Mouse (Mus musculus) MEL (cell line): ENCODE measurements around the gene Ccl9. TPM values are rescaled to one million over a fixed set of nuclear protein-coding genes. Genes with fewer than 3 reads are reported as not detected.

Source experiments
- DNase-seq: peaks from one replicate; pipeline ENCODE4 v3.0.0; 2011; ENCODE audit warnings: low read depth, low spot score
- H3K27ac ChIP-seq: 2 replicates; pipeline ENCODE4 v1.5.1; 2012; ENCODE audit warnings: low read depth, mild to moderate bottlenecking, control low read depth, low read length, moderate library complexity; ENCODE audit not compliant: control insufficient read depth
- H3K27me3 ChIP-seq, 2 experiments: fragments of 150-350 bp in 1 of 2; sonication (generic) in 1 of 2; 2 replicates each; pipeline ENCODE4 v1.6.1; 2012; ENCODE audit warnings: low read length in 2 of 2, mild to moderate bottlenecking in 2 of 2, improper control_type of control experiment in 1 of 2, moderate library complexity in 1 of 2; ENCODE audit not compliant: insufficient read depth in 2 of 2, control insufficient read depth in 1 of 2
- H3K36me3 ChIP-seq, 2 experiments: 2 replicates each; pipeline ENCODE4 v1.6.1; 2012 to 2014; ENCODE audit warnings: low read length in 2 of 2, improper control_type of control experiment in 1 of 2, inconsistent platforms in 1 of 2, mild to moderate bottlenecking in 1 of 2; ENCODE audit not compliant: insufficient read depth in 2 of 2, control insufficient read depth in 1 of 2
- H3K4me1 ChIP-seq, 2 experiments: fragments of 150-350 bp in 1 of 2; sonication (generic) in 1 of 2; 2 replicates each; pipeline ENCODE4 v1.6.1; 2012; ENCODE audit warnings: low read length in 2 of 2, improper control_type of control experiment in 1 of 2, mild to moderate bottlenecking in 1 of 2; ENCODE audit not compliant: insufficient read depth in 2 of 2, control insufficient read depth in 1 of 2
- H3K4me3 ChIP-seq, 2 experiments: fragments of 150-350 bp in 1 of 2; sonication (generic) in 1 of 2; 2 replicates each; pipeline ENCODE4 v1.5.1; 2012; ENCODE audit warnings: low read depth in 2 of 2, low read length in 2 of 2, mild to moderate bottlenecking in 2 of 2, moderate library complexity in 2 of 2, control low read depth in 1 of 2, improper control_type of control experiment in 1 of 2; ENCODE audit not compliant: control insufficient read depth in 1 of 2, insufficient read depth in 1 of 2
- H3K79me2 ChIP-seq: 2 replicates; pipeline ENCODE4 v1.6.1; 2012; ENCODE audit warnings: mild to moderate bottlenecking, low read length, moderate library complexity; ENCODE audit not compliant: control insufficient read depth, poor library complexity, insufficient read depth
- H3K9ac ChIP-seq: 2 replicates; pipeline ENCODE4 v1.6.1; 2012; ENCODE audit warnings: low read depth, mild to moderate bottlenecking, control low read depth, low read length, moderate library complexity; ENCODE audit not compliant: control insufficient read depth, poor library complexity, severe bottlenecking
- H3K9me3 ChIP-seq: fragments of 150-350 bp; sonication (generic); replicated peaks from 2 replicates; pipeline ENCODE4 v1.6.1; 2012; ENCODE audit warnings: mild to moderate bottlenecking, low read length, improper control_type of control experiment, moderate library complexity; ENCODE audit not compliant: insufficient read depth
- CTCF ChIP-seq, 3 experiments: IDR thresholded peaks in 2 of 3; conservative IDR thresholded peaks in 1 of 3; 2 replicates each; pipeline ENCODE4 v1.5.1; 2011 to 2012; ENCODE audit warnings: low read length in 3 of 3, low read depth in 2 of 3, mild to moderate bottlenecking in 2 of 3, improper control_type of control experiment in 1 of 3, inconsistent platforms in 1 of 3, mixed read lengths in 1 of 3, moderate library complexity in 1 of 3; ENCODE audit not compliant: control insufficient read depth in 1 of 3, insufficient read depth in 1 of 3, poor library complexity in 1 of 3, severe bottlenecking in 1 of 3
- ELF1 ChIP-seq: IDR thresholded peaks from 2 replicates; pipeline ENCODE4 v1.6.1; 2014; ENCODE audit warnings: low read depth, mild to moderate bottlenecking, inconsistent platforms, low read length, improper control_type of control experiment, moderate library complexity
- GABPA ChIP-seq: IDR thresholded peaks from 2 replicates; pipeline ENCODE4 v1.6.1; 2012; ENCODE audit warnings: low read depth, mild to moderate bottlenecking, inconsistent platforms, low read length, improper control_type of control experiment, moderate library complexity
- HCFC1 ChIP-seq: IDR thresholded peaks from 2 replicates; pipeline ENCODE4 v1.6.1; 2012; ENCODE audit warnings: low read depth, mild to moderate bottlenecking, inconsistent platforms, low read length, improper control_type of control experiment, moderate library complexity
- MAX ChIP-seq: IDR thresholded peaks from 2 replicates; pipeline ENCODE4 v1.6.1; 2011; ENCODE audit warnings: low read length, improper control_type of control experiment
- MAZ ChIP-seq: IDR thresholded peaks from 2 replicates; pipeline ENCODE4 v1.6.1; 2012; ENCODE audit warnings: low read depth, mild to moderate bottlenecking, inconsistent platforms, low read length, improper control_type of control experiment
- MXI1 ChIP-seq: IDR thresholded peaks from 2 replicates; pipeline ENCODE4 v1.6.1; 2011; ENCODE audit warnings: mild to moderate bottlenecking, low read depth, low read length, improper control_type of control experiment
- MYC ChIP-seq: IDR thresholded peaks from 2 replicates; pipeline ENCODE4 v1.6.1; 2011; ENCODE audit warnings: low read depth, mild to moderate bottlenecking, low read length, improper control_type of control experiment, moderate library complexity
- NRF1 ChIP-seq: IDR thresholded peaks from 2 replicates; pipeline ENCODE4 v1.6.1; 2014; ENCODE audit warnings: low read depth, mild to moderate bottlenecking, inconsistent platforms, low read length, improper control_type of control experiment, moderate library complexity; ENCODE audit not compliant: poor library complexity, insufficient read depth, severe bottlenecking
- RAD21 ChIP-seq: IDR thresholded peaks from 2 replicates; pipeline ENCODE4 v1.6.1; 2011; ENCODE audit warnings: mild to moderate bottlenecking, low read depth, low read length, improper control_type of control experiment
- RCOR1 ChIP-seq: IDR thresholded peaks from 2 replicates; pipeline ENCODE4 v1.6.1; 2012; ENCODE audit warnings: low read depth, mild to moderate bottlenecking, inconsistent platforms, low read length, improper control_type of control experiment
- TBP ChIP-seq: IDR thresholded peaks from 2 replicates; pipeline ENCODE4 v1.8.0; 2011; ENCODE audit warnings: low read depth, low read length, improper control_type of control experiment
- UBTF ChIP-seq: IDR thresholded peaks from 2 replicates; pipeline ENCODE4 v1.6.1; 2012; ENCODE audit warnings: low read depth, mild to moderate bottlenecking, inconsistent platforms, low read length, improper control_type of control experiment, moderate library complexity, borderline replicate concordance; ENCODE audit not compliant: insufficient read depth
- ZNF384 ChIP-seq: IDR thresholded peaks from 2 replicates; pipeline ENCODE4 v1.6.1; 2012; ENCODE audit warnings: low read depth, mild to moderate bottlenecking, inconsistent platforms, low read length, improper control_type of control experiment
- polyA plus RNA-seq, 2 experiments: library from polyadenylated mRNA; stranded (reverse) in 1 of 2; unstranded in 1 of 2; fragments of >175 nt in 1 of 2; fragments of >200 nt in 1 of 2; gene quantifications; 2 replicates each; pipeline versions ENCODE4 v1.2.1 to v1.2.4; 2012; ENCODE audit warnings: low replicate concordance in 2 of 2, low read depth in 1 of 2; ENCODE audit not compliant: insufficient read length in 2 of 2, insufficient read depth in 1 of 2, missing spikeins in 1 of 2
- total RNA-seq: library from RNA; depleted of rRNA; stranded (reverse); fragments of 300-350 nt; gene quantifications from 2 replicates; pipeline ENCODE4 v1.2.3, GENCODE M21; 2012; rRNA removed

The Ccl9 gene
- total and polyA plus RNA-seq, 3 experiments = 0.62 to 1.7 TPM; not detected in 1

DNA sequence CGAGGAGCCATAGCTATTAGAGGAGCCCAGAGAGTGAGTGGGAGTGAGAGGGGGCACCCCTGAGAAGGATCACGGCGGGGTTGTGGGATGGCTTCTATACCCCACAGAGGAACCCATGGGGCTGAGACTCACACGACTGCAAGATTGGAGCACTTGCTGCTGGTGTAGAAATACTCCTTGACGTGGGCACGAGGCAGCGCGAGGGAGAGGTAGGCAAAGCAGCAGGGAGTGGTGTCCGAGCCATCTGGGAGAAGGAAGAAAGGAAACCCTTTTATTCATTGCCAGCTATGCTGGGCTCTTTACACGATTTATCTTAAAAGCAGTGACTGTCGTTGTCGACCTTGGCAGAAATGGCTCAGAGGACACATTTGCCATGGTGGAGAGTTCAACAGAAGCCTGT is 49.4 kb downstream of the Ccl9 start:
- no peaks in the 10 kb centered on the region for H3K4me1 ChIP-seq
- TF ChIP-seq MYC (no peak), RAD21 (no peak), ELF1 (no peak), ZNF384 (no peak), MAX (no peak), RCOR1 (no peak), GABPA (no peak), NRF1 (no peak), HCFC1 (no peak), MAZ (no peak), TBP (no peak), UBTF (no peak), MXI1 (no peak), CTCF (IDR thresholded peaks at IDR 0.05 in 2 of 3, conservative IDR thresholded peaks at IDR 0.05 in 1 of 3; ENCODE audit: control insufficient read depth in 1 of 3, insufficient read depth in 1 of 3, low read depth in 2 of 3, low read length in 3 of 3, poor library complexity in 1 of 3, severe bottlenecking in 1 of 3) (no peak)

More for the DNA sequence above, 49.4 kb downstream of the Ccl9 start:
- Histone ChIP-seq H3K36me3 (no peaks in the 10 kb centered on the region), H3K9ac (no peak overlapping the region), H3K79me2 (no peaks in the 10 kb centered on the region), H3K27me3 (peaks cover 0 to 6% of the 10 kb centered on the region in 2 experiments; a peak in 2 of 4 replicates), H3K27ac (no peak overlapping the region), H3K9me3 (no peaks in the 10 kb centered on the region), H3K4me3 (no peak overlapping the region)
- no peak for DNase-seq

Other genes with a start within 250 kb of the Ccl9 start
- not detected in 2 replicates for gene Rasl10b, start 169.5 kb downstream of the Ccl9 start, total RNA-seq
- gene Rasl10b, start 169.5 kb downstream of the Ccl9 start, polyA plus RNA-seq = under 1 TPM in 1 of 2 experiments, not detected in 1; 0.04 TPM
- gene Gas2l2, start 149.2 kb downstream of the Ccl9 start, total RNA-seq = not detected in 2 replicates
- gene Gas2l2, start 149.2 kb downstream of the Ccl9 start, polyA plus RNA-seq = not detected
- not detected in 2 replicates for gene 1700020L24Rik, start 141.0 kb downstream of the Ccl9 start, total RNA-seq
- gene 1700020L24Rik, start 141.0 kb downstream of the Ccl9 start, polyA plus RNA-seq = under 1 TPM in 1 of 2 experiments, not detected in 1; 0.60 TPM
- not detected in 2 replicates for gene Mmp28, start 115.6 kb downstream of the Ccl9 start, total RNA-seq
- under 1 TPM in 1 of 2 experiments, not detected in 1; 0.03 TPM for gene Mmp28, start 115.6 kb downstream of the Ccl9 start, polyA plus RNA-seq
- 31.8 and 51.2 TPM in 2 replicates for gene Taf15, start 105.5 kb downstream of the Ccl9 start, total RNA-seq
- 100 to 1,000 TPM in 1 of 2 experiments, not detected in 1; 236 TPM for gene Taf15, start 105.5 kb downstream of the Ccl9 start, polyA plus RNA-seq
- gene Heatr9, start 56.5 kb downstream of the Ccl9 start, total RNA-seq = not detected in 2 replicates
- not detected for gene Heatr9, start 56.5 kb downstream of the Ccl9 start, polyA plus RNA-seq
- gene Ccl5, start 48.1 kb downstream of the Ccl9 start, total RNA-seq = not detected in 2 replicates
- under 1 TPM in 1 of 2 experiments, not detected in 1; 0.56 TPM for gene Ccl5, start 48.1 kb downstream of the Ccl9 start, polyA plus RNA-seq
- not detected in 2 replicates for gene Ccl6, start 14.5 kb upstream of the Ccl9 start, total RNA-seq
- not detected for gene Ccl6, start 14.5 kb upstream of the Ccl9 start, polyA plus RNA-seq
- not detected in 2 replicates for gene Rpl9-ps1, start 67.0 kb upstream of the Ccl9 start, total RNA-seq
- under 1 TPM in 1 of 2 experiments, not detected in 1; 0.26 TPM for gene Rpl9-ps1, start 67.0 kb upstream of the Ccl9 start, polyA plus RNA-seq
- not detected in 2 replicates for gene Ccl3, start 70.7 kb upstream of the Ccl9 start, total RNA-seq
- gene Ccl3, start 70.7 kb upstream of the Ccl9 start, polyA plus RNA-seq = not detected
- not detected in 2 replicates for gene Ccl4, start 83.9 kb upstream of the Ccl9 start, total RNA-seq
- gene Ccl4, start 83.9 kb upstream of the Ccl9 start, polyA plus RNA-seq = not detected
- not detected in 2 replicates for gene Wfdc17, start 125.4 kb upstream of the Ccl9 start, total RNA-seq
- not detected for gene Wfdc17, start 125.4 kb upstream of the Ccl9 start, polyA plus RNA-seq
- not detected in 2 replicates for gene Wfdc18, start 130.4 kb upstream of the Ccl9 start, total RNA-seq
- not detected for gene Wfdc18, start 130.4 kb upstream of the Ccl9 start, polyA plus RNA-seq
- not detected in 2 replicates for gene Wfdc21, start 168.3 kb upstream of the Ccl9 start, total RNA-seq
- not detected for gene Wfdc21, start 168.3 kb upstream of the Ccl9 start, polyA plus RNA-seq
- 17.3 and 17.7 TPM in 2 replicates for gene Heatr6, start 175.1 kb upstream of the Ccl9 start, total RNA-seq
- 10 to 100 TPM in 1 of 2 experiments, not detected in 1; 21.2 TPM for gene Heatr6, start 175.1 kb upstream of the Ccl9 start, polyA plus RNA-seq